Mouse (Mus musculus) ES-E14 (cell line): Measurements from ENCODE around the gene Il12b. TPM values are rescaled to one million over a fixed set of nuclear protein-coding genes. Genes with fewer than 3 reads are reported as not detected.
"Not testable (repeated sequence)": the region's sequence is repeated elsewhere in the genome, so short reads cannot be mapped to it uniquely, and the experiment has no call there.

ENCODE experiments used
- DNase-seq: peaks from one replicate; pipeline ENCODE4 v3.0.0-alpha.2; 2013; ENCODE audit warnings: low read depth, low spot score
- H3K27ac ChIP-seq: 2 replicates; pipeline ENCODE4 v1.5.1; 2012; ENCODE audit warnings: low read depth, mild to moderate bottlenecking, low read length, moderate library complexity, mixed read lengths; ENCODE audit not compliant: poor library complexity, insufficient read depth, severe bottlenecking
- H3K36me3 ChIP-seq: 2 replicates; pipeline ENCODE4 v1.6.1; 2012; ENCODE audit warnings: mild to moderate bottlenecking, low read length, moderate library complexity, mixed read lengths; ENCODE audit not compliant: control insufficient read depth, poor library complexity, insufficient read depth, severe bottlenecking
- H3K4me1 ChIP-seq, 2 experiments: fragments of 150-350 bp in 1 of 2; sonication (generic) in 1 of 2; 2 replicates each; pipeline ENCODE4 v1.6.1; 2012; ENCODE audit warnings: low read length in 2 of 2, mild to moderate bottlenecking in 1 of 2, mixed read lengths in 1 of 2; ENCODE audit not compliant: control insufficient read depth in 2 of 2, insufficient read depth in 2 of 2, poor library complexity in 1 of 2
- H3K4me3 ChIP-seq, 2 experiments: fragments of 150-350 bp in 1 of 2; sonication (generic) in 1 of 2; 2 replicates each; pipeline ENCODE4 v1.5.1; 2012; ENCODE audit warnings: low read length in 2 of 2, low read depth in 1 of 2, mild to moderate bottlenecking in 1 of 2, mixed read lengths in 1 of 2; ENCODE audit not compliant: insufficient read depth in 1 of 2, poor library complexity in 1 of 2, severe bottlenecking in 1 of 2
- H3K9ac ChIP-seq: 2 replicates; pipeline ENCODE4 v1.6.1; 2012; ENCODE audit warnings: low read depth, mild to moderate bottlenecking, low read length, mixed read lengths; ENCODE audit not compliant: poor library complexity, insufficient read depth, severe bottlenecking
- H3K9me3 ChIP-seq: fragments of 150-350 bp; sonication (generic); 2 replicates; pipeline ENCODE4 v1.6.1; 2012; ENCODE audit warnings: low read depth, mild to moderate bottlenecking, low read length; ENCODE audit not compliant: control insufficient read depth, insufficient read depth
- CHD2 ChIP-seq: IDR thresholded peaks from 2 replicates; pipeline ENCODE4 v1.6.1; 2014; ENCODE audit warnings: mild to moderate bottlenecking, low read depth, low read length, inconsistent platforms
- HCFC1 ChIP-seq: IDR thresholded peaks from 2 replicates; pipeline ENCODE4 v1.6.1; 2012; ENCODE audit warnings: low read length, inconsistent platforms, borderline replicate concordance; ENCODE audit not compliant: insufficient read depth
- MAFK ChIP-seq: IDR thresholded peaks from 2 replicates; pipeline ENCODE4 v1.6.1; 2014; ENCODE audit warnings: mild to moderate bottlenecking, low read depth, low read length, inconsistent platforms; ENCODE audit not compliant: insufficient read depth
- ZC3H11A ChIP-seq: IDR thresholded peaks from 2 replicates; pipeline ENCODE4 v1.6.1; 2012; ENCODE audit warnings: low read depth, mild to moderate bottlenecking, inconsistent platforms, low read length, borderline replicate concordance
- ZNF384 ChIP-seq: IDR thresholded peaks from 2 replicates; pipeline ENCODE4 v1.6.1; 2012; ENCODE audit warnings: low read depth, low read length, inconsistent platforms
- in situ Hi-C, 2 experiments: fragments of 600-800 bp; cut with MboI; formaldehyde crosslinking; loops; one replicate each; pipeline ENCODE4 v1.15.1; 2025; ENCODE audit warnings: low sequenced_read_pairs in 2 of 2, inconsistent platforms in 1 of 2; ENCODE audit not compliant: unreplicated experiment in 2 of 2
- total RNA-seq: library from RNA; depleted of rRNA; stranded (reverse); fragments of 300-350 nt; gene quantifications from 2 replicates; pipeline ENCODE4 v1.2.3, GENCODE M21; 2012; rRNA removed

Il12b gene
- total RNA-seq, 1 experiment = not detected

GRCm38 (mm10) chr11:44437786-44438185 lies 37.9 kb downstream of the Il12b start:
- H3K9ac ChIP-seq = no peak overlapping the region
- H3K36me3 ChIP-seq = no peaks in the 10 kb centered on the region
- in situ Hi-C loops = no loop called here
- H3K4me1 ChIP-seq = no peaks in the 10 kb centered on the region
- no peak for DNase-seq
- H3K27ac ChIP-seq = no peak overlapping the region
- H3K4me3 ChIP-seq = no peak overlapping the region
- TF ChIP-seq ZNF384 (no peak), HCFC1 (no peak), CHD2 (no peak), MAFK (no peak), ZC3H11A (no peak)
- no peaks in the 10 kb centered on the region for H3K9me3 ChIP-seq

GRCm38 (mm10) chr11:44451046-44451445 lies 51.2 kb downstream of the Il12b start:
- H3K9ac ChIP-seq = no peak overlapping the region
- no peak for TF ChIP-seq HCFC1
- TF ChIP-seq ZNF384 = no peak
- TF ChIP-seq MAFK = no peak
- TF ChIP-seq CHD2 = no peak
- no peak for TF ChIP-seq ZC3H11A
- no peaks in the 10 kb centered on the region for H3K4me1 ChIP-seq
- no peak overlapping the region for H3K4me3 ChIP-seq
- H3K36me3 ChIP-seq = no peaks in the 10 kb centered on the region; the same call in 1 of the 2 replicates
- no peak overlapping the region for H3K27ac ChIP-seq
- H3K9me3 ChIP-seq = no peaks in the 10 kb centered on the region
- no peak for DNase-seq
- in situ Hi-C loops = no loop called here

GRCm38 (mm10) chr11:44452016-44452415 lies 52.2 kb downstream of the Il12b start:
- H3K27ac ChIP-seq, H3K4me3 ChIP-seq, H3K9me3 ChIP-seq, DNase-seq, H3K4me1 ChIP-seq, in situ Hi-C loops, H3K9ac ChIP-seq, H3K36me3 ChIP-seq: not testable (repeated sequence)

GRCm38 (mm10) chr11:44453423-44453822 lies 53.6 kb downstream of the Il12b start:
- peaks cover 4% of the 10 kb centered on the region for H3K36me3 ChIP-seq
- DNase-seq = peak; percentile 39
- no peak overlapping the region for H3K9ac ChIP-seq
- no peak overlapping the region for H3K4me3 ChIP-seq
- TF ChIP-seq ZC3H11A = peak; percentile 38; the same call in 1 of the 2 replicates
- TF ChIP-seq ZNF384 = no peak
- H3K9me3 ChIP-seq = no peaks in the 10 kb centered on the region
- no peaks in the 10 kb centered on the region for H3K4me1 ChIP-seq
- in situ Hi-C loops = no loop called here
- H3K27ac ChIP-seq = no peak overlapping the region

GRCm38 (mm10) chr11:44461493-44461892 lies 61.6 kb downstream of the Il12b start:
- TF ChIP-seq HCFC1 (no peak), ZC3H11A (no peak), CHD2 (no peak), ZNF384 (no peak), MAFK (no peak)
- Histone ChIP-seq H3K4me3 (no peak overlapping the region), H3K36me3 (peaks cover 12% of the 10 kb centered on the region), H3K9ac (no peak overlapping the region), H3K9me3 (no peaks in the 10 kb centered on the region), H3K4me1 (no peaks in the 10 kb centered on the region), H3K27ac (no peak overlapping the region)
- no peak for DNase-seq
- in situ Hi-C loops = no loop called here

Other genes starting within 250 kb of the Il12b start
- 22.2 and 22.3 TPM in 2 replicates for gene Ublcp1, start 70.4 kb downstream of the Il12b start, total RNA-seq
- 94.4 and 128 TPM in 2 replicates for gene Rnf145, start 118.9 kb downstream of the Il12b start, total RNA-seq
- 1.6 and 3.2 TPM in 2 replicates for gene Ebf1, start 217.3 kb downstream of the Il12b start, total RNA-seq